Mouse (Mus musculus): Measurements from ENCODE around the gene Gga3.

DNA sequence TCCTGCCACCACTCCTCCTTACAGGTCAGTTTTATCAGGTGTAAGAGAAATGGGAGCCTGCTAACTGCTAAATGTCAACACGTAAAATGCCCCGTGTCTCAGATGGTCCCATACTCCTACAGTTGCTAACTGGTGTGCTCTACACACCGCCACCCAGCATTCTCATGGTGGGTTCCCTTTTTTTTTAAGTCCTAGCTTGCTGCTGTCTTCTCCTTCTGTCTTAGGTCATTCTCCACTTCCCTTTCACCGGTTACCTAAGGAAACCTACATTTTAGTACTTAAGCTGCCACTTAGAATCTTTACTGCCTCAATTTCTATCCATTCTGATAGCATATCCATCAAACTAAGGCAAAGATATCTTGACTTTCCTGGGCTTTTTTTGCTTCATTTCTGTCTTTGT, 2.7 kb downstream of the Gga3 start:
- TF ChIP-seq CTCF (IDR thresholded peaks at IDR 0.05; ENCODE audit: low read depth) (no peak), EP300 (IDR thresholded peaks at IDR 0.05; ENCODE audit: low read depth) (no peak)
